Mouse (Mus musculus) left cerebral cortex, postnatal 4 days (tissue): ENCODE data around the gene 4921539E11Rik. TPM values are rescaled to one million over a fixed set of nuclear protein-coding genes. Genes with fewer than 3 reads are reported as not detected.

Experiments
- DNase-seq: peaks from one replicate; pipeline ENCODE4 v3.0.0-alpha.2; 2022
- intact Hi-C: fragments of 180-260 bp; cut with DNase I; formaldehyde crosslinking; loops from one replicate; pipeline ENCODE4 v1.15.1; 2025
- total RNA-seq, 2 experiments: library from RNA; stranded (reverse); gene quantifications; 2 replicates each; pipeline ENCODE4 v1.2.3; 2021

4921539E11Rik gene
- not detected for total RNA-seq

DNA sequence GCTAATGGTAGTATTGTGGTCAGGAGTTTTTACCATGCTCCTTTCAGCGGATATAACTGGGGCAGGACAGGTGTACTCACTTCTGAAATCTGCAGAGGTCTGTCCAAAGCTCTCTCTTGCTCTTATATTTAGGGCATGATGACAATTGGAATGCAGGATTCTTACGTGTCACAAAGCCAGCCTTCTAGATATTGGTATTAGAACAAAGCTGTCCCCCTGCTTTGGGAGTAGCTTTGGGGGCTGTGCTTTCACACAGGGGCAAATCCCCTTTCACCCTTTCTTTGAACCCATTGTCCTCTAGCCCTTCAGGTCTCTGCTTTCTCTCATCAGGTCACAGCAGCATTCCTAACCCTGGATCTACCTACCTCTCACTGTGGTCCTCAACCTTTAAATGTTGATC is at the start of gene 4921539E11Rik:
Gene 4921539E11Rik (minus strand): TSS at position 101 of the 400 bp plus-strand sequence.
- no peak for DNase-seq
- intact Hi-C loops, result no loop called here

DNA sequence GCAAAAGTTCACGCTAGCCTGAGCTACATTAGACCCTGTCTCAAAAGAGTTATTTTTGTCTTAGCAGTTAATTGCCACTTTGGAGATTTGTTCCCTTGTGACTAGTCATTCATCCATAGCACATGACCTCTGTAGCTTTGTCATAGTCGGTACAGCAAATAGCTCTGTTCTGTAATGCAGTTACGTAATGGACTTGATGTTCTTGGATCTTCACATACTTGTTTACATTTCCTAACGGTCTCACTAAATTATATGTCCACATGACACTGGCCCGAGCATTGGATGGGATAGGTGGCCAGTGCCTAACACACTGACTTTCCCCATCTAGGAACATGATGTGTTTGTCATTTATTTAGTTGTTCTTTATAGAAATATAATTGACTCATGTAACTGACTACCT is 44.5 kb upstream of the 4921539E11Rik start:
- DNase-seq, result no peak
- intact Hi-C loops, result no loop called here

DNA sequence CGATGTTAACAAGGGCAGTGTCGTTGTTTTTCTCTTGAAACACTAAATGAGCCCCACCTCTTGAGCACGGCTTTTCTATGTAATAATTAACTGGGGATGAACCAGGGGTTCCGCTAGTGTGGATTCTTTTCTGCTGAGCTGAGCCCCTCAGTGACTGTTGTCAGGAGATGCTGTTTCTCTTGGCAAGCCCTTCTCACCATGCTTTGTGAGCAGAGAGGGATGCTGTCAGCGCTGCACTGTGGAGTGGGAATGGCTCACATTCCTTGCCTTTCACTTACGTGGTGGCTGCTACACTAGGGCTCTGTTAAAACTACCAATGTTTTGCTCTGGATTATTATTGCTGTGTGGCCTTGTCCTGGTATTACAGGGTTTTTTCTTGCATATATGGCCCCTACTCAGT is 38.7 kb upstream of the 4921539E11Rik start:
- intact Hi-C loops, result no loop called here
- no peak for DNase-seq

DNA sequence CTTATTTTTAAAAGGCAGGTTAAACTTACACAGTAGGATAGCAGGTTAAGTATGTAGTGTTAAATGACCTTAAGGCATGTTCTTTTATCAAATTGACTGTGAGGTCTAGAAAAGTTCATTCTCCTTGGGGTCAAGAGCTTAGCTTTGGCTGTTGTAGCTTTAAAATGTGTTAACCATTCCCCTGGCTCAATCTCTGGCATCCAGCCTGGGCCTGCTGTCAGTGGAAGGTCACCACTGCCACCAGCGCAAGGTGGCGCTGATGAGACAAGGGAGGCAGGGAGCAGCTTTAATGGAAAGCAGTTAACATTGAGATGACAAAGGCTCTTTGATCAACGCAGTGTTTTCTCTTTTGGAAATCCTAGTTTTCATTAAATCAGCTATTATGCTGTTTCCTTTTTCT is 36.3 kb upstream of the 4921539E11Rik start:
- peak; percentile 38 for DNase-seq
- intact Hi-C loops, result no loop called here

DNA sequence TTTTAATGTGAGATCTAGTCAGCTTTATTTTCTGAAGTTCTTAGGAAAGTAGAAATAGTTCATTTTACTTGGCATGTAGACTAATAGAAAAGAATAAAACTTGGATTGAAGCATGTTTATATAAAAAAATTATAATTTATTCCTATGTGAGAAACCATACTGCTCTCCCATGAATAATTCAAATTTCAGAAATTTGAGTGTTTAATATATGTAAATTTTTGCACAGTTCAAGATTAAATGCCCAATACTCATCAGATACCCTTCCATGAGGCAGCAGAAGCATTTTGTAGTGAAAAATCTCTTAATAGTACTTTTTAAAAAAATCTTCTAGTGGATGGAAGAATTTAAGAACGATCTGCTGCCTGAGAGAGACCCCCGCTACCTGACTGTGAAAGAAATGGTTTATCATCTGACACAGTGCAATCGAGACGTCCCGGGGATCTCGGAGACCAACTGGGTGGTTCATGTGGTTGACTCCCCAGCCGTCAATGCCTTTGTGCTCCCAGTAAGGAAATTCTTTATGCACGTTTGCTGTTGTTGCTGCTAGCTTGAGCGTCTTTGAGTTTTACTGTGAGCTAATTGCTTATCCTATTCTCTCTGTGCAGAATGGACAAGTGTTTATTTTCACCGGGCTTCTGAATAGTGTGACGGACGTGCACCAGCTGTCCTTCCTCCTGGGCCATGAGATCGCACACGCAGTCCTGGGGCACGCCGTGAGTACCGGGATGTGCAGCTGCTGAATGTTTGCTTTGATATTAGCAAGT is 34.2 kb upstream of the 4921539E11Rik start:
- DNase-seq, result no peak
- intact Hi-C loops, result no loop called here

DNA sequence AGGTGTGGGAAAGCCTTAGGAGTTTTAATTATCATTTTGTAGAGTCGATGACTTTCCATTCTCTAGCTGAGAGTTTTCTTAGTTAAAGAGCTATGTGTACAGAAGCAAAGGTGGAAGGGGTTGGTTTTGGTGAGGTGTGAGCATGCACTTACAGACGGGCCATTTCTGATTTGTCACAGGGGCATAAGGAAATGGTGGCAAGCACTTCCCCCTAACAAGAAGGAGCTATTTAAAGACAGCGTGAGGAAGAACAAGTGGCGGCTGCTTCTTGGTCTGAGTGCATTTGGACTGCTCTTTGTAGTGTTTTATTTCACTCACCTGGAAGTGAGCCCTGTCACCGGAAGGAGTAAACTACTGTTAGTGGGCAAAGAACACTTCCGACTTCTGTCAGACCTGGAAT is 30.8 kb upstream of the 4921539E11Rik start:
- intact Hi-C loops, result no loop called here
- no peak for DNase-seq

DNA sequence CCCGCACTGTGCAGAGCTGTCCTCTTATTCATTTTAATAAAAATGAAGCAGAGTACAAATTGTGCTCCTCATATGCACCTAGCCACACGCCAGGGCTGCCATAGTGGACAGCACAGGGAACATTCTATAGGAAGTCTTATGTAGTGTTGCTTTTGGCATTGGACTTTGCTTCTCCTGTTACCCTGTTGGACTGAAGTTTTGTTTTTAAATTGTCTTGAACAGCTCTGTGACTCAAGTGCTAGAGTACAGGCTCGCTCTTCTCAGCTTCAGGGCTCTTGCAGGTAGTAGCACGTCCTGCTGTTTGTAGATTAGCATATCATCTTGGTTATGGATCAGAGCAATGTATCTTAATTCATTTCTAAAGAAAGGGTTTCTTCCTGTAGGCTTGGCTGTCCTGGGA is 25.2 kb upstream of the 4921539E11Rik start:
- DNase-seq, result no peak
- intact Hi-C loops, result loop anchor here (10.0 kb wide), 1 partner anchor 101 kb away; the partner anchor contains the start of gene Slc35d1

DNA sequence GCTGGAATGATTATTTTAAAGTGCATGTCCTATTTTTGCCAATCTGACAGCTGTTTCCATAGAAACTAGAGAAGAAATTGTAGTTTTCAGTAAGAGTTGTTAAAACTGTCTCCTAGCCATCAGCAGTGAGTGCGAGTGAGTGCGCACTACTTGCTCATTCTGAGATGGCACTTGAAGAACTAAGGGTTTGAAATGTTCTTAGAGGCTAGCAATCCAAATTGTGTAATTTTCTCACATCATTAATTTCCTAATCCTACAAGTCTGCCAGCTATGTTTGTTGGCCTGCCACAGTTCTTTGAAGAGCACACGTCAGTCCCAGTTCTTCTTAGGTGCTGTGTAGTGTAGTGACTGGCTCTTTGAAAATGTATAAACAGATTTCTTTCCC is 23.9 kb upstream of the 4921539E11Rik start:
- DNase-seq, result no peak
- intact Hi-C loops, result loop anchor here (10.0 kb wide), 1 partner anchor 100 kb away; the partner anchor contains the start of gene Slc35d1

DNA sequence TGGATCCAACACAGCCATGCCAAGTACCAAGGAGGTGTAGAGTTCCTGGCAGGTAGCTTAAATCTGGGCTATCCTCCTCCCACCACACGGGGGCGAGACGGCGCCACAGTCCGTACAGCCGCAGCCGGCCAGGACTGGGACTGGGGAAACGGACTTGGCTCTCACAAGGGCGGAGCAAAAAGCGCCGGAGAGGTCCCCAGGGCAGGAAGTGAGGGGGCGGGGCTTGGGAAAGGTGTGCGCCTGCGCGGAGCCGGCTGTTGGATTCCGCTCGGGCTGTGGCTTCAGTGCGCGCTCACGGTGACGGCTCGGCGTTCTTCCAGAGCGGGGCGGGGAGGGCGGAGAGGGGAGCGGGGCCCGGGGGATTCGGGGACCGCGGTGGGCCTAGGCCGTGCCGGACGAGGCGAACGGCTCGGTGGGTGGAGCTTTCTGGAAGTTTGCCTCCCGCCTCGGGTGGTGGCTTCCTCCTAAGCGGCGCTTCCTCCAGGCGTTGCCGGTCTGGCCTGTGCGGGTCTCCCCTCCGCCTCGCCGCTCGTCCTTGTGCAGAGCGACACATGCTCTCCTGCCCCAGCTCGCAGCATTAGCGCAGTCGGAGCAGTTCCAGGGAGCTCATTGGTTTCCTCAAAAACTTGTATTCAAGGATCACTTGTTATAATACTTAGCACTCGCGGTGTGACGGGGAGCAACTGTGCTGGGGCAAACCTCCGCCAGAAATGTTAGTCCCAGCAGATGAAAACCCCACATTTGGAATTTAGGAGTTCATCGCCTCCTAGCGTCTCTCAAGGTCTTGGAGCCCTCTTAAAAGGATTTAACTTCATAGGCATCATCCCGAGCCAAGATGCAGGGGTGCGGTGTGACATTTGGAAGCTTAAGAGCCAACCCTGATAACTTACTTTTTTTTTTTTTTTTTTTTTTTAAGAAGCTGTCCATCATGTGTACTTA is 23.2 kb upstream of the 4921539E11Rik start, which contains the start of gene Oma1:
Gene Oma1 (plus strand): TSS at position 226 of the 939 bp plus-strand sequence.
- DNase-seq, result peak; percentile 100
- intact Hi-C loops, result loop anchor here (10.0 kb wide), 1 partner anchor 99 kb away; the partner anchor contains the start of gene Slc35d1

DNA sequence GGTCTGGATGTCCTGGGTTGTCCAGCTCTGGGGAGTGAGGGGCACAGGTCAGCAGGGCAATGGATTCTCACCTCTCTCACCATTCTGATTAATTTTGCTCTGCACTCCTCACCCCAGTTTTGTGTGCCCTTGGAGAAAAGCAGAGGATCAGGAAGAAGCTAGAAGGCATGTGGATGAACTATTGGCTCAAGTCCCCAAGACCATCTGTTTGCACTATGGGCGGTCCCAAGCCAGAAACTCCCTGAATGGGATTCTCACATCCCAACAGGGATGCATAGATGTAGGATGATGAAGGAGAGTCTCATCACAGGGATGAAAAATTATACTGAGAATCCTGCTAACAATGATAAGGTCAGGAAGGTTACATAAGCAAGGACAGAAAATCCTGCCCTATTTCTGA is 13.2 kb upstream of the 4921539E11Rik start:
- intact Hi-C loops, result no loop called here
- DNase-seq, result no peak

DNA sequence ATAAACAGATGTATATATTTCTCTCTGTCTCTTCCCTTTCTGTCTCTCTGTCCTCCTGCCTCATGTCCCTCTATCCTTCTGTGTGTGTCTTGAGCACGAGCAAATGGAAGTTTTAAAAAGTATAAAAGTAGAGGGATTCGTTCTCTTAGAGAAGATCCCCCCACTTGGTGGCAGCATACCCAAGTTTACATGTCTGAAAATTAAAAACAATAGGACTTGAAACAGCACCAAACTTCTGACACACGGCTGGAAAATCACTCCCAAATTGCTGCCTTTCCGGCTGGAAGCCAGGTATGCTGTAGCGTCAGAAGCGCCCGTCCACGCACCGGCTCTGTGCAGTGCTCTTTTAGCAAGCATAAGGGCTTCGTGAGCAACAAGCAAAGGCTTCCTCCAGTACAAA is 8.7 kb upstream of the 4921539E11Rik start:
- intact Hi-C loops, result no loop called here
- no peak for DNase-seq

DNA sequence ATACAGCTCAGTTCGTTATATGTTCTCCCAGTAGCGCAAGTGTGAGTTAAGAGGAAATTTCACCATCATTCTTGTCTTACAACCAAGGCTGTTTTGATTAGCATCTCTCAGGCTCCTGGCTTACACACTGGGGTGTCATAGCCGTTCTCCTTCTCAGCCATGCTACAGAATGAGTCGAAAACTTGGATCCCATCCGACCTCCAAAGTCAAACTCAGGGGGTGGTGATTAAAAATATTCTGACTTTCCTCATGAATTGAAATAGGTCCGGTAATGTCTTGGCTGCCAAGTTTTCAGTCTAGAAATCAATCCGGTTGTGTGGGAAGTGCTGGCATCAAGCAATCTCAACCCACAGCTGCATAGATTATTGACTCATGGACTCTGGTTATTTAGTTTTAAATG is 2.3 kb downstream of the 4921539E11Rik start:
- intact Hi-C loops, result no loop called here
- DNase-seq, result no peak

DNA sequence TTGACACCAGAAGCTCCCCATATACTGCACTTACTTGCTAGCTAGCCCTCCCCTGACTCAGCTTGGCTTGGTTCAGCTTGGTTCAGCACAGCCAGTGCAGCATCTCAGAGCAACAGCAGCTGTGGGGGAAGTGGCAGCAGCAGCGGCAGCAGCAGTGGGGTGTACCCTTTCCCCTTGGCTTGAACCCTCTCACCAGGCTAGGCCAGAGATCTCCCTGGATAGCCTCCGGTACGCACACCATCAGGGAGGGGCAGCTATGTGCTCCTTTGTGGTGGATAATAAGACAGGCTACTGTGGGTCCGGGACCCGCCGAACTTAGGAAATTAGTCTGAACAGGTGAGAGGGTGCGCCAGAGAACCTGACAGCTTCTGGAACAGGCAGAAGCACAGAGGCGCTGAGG is 17.6 kb downstream of the 4921539E11Rik start:
- DNase-seq, result no peak

DNA sequence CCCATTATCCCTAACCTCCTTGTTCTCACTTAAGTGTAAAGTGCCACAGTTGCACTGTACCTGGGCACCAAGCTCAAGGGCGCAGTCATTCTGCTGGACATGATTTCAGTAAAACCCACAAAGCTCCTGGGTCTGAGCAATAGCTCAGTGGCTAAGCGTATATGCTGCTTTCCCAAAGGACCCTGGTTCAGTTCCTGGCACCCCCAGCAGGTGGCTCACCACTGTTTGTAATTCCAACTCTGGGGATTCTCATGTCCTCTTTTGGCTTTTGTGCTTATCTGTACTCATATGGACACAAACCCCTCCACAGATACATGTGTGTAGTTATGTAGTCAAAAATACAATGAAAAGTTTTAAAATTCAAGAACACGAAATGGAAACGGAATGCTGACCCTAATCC is 21.3 kb downstream of the 4921539E11Rik start:
- DNase-seq, result peak; percentile 4
- intact Hi-C loops, result no loop called here

More for the DNA sequence above, 17.6 kb downstream of the 4921539E11Rik start:
- intact Hi-C loops, result no loop called here

DNA sequence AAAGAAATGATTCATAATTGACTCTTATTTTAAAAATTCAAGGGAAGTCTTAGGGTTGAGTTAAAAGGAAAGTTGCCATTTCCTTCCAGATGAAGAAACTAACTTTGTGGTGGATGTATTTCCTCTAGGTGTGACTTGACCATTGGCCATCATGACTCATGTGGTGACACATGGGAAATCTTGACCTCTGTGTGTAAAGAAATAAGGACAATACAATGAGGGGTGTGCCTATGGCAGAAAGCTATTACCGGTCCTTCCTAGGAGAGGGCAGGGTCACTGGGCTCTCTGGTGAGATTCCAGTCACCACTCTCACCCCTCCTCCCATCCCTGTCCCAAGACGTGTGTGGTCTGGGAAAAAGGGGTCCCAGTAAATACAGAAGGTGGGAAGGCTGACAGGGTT is 25.5 kb downstream of the 4921539E11Rik start:
- DNase-seq, result no peak
- intact Hi-C loops, result no loop called here

DNA sequence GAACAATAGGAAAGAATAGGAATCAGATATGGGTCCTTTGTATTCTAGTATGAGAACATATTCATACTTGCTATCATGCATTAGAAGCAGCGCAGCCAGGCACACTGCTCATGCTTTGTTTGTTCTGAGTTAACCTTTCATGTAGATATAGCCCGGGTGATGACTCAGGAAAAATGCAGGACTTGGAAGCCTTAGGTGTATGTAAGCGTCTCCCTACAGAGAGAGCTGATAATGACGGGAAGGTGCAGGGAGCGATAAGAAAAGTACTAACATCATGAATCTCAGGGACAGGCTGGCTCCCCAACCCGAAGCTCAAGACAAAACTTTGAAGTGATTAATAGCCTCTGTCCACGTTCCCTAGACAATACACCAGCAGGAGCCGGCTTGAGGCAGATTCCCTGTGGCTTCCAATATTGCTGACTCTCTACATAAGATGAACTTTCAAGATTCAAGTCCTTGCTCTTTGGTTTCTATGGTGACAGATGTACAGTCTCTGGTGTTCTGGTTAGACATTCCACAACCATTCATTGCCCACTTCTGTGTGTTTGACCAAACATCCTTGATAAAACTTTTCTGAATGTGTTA is 26.8 kb downstream of the 4921539E11Rik start:
- intact Hi-C loops, result no loop called here
- DNase-seq, result no peak

DNA sequence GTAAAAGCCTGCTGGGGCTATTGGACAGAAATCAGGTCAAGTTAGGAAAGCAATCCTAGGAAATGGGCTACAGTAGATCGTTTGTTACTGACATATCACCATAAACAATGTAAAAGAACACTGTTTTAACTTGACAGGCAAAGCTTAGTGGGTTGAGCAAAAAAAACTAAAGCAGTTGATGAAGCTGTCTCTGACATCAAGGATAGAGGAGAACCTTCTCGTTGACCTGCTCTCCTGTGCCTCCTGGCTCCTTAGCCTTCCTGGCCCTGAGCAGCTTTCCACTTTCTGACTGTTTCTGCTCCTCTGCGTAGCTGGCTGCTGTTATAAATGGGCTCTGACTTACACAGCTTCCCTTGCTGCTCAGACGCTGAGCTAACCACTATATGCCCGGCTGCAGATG is 27.3 kb downstream of the 4921539E11Rik start:
- no peak for DNase-seq
- intact Hi-C loops, result no loop called here

DNA sequence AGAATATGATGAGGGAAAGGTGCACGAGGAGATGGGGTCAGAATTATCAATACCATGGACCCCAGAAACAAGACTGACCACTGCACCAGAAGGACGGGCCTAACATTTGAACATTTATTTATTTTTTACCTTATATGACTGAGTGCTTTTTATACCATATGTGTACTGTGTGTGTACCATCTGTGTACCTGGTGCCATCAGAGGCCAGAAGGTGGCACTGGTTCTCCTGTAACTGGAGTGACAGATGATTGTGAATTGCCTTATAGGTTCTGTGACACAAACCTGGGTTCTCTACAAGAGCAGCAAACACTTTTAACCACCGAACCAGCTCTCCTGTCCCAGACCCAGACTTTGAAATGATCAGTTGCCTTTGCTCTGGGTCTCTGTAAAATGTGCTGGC is 31.8 kb downstream of the 4921539E11Rik start:
- intact Hi-C loops, result no loop called here
- DNase-seq, result no peak

DNA sequence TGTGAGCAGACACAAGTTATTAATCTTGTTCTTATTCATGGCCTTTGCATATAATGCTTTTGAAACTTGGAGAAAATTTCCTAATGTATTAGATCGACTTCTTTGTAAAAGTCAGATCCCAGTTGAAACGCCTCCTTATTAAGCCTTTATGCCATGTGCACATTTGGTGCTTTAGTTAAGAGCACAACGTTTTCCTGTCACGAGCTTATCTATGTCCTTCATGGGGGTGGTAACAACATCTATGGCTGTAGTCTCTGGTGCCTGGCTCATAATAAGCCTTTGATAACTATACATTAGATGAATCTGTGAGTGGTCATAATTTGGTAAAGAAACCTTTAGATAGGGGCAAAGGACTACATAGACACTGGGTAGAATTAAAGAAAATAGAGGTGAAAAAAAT is 36.8 kb downstream of the 4921539E11Rik start:
- no peak for DNase-seq
- intact Hi-C loops, result no loop called here

DNA sequence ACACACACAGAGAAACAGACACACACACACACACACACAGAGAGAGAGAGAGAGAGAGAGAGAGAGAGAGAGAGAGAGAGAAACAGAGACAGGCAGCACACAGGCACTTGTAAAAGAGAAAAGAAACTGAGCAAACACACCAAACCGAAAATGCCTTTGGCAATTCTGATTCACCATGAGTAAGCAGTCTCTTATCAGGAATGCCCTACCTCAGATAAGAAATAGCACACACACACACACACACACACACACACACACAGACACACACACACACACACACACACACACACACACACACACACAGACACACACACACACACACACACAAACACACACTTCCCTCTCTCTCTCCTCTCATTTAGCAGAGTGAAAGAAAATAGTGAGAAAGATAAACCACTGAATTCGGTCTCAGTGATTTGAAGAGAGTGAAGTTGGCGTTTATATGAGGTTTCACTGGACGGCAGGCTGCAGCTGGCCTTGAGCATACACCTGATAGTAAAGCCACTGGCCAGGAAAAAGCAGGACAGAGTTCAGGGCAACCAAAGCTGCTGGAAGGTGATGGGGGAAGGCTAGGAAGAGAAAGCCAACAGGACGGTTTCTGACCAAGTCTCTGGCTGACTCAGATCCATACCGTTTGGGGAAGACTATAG is 41.1 kb downstream of the 4921539E11Rik start:
- no peak for DNase-seq
- intact Hi-C loops, result no loop called here

DNA sequence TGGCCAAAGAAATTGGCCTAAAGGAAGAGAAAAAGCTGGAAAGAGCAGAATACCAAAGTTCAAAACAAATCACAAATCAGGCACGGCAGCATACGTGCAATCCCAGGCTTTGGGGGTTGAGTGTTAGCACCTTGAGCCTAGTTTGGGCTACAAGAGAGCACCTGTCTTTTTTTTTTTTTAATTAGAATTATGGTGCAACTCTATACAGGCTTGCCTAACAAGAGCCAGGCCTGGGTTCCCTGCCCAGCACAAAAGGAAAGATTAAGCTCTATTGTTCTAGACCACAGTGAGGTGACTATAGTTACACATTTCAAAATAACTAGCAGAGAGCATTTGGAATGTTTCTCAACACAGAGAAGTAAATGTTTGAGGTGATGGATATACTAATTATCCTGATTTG is 42.9 kb downstream of the 4921539E11Rik start:
- DNase-seq, result no peak
- intact Hi-C loops, result no loop called here
